Mouse (Mus musculus): Measurements from ENCODE around the gene Nabp2.

DNA sequence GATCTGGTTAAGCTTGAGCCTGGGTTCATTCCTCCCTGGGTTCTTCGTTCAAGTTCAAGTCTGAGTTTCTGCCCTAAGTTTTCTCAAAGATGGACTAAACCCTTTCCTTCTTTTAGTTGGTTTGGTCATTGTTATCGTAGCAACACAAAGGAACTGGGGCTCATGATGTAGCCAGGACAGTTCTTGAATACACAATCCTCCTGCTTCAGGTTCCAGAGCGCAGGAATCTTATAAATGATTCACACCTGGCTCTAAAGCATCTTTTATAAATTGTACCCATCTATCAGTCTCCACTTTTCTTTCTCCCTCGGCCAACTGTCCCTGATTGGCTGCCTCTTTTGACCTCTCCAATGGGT lies 35.2 kb downstream of the Nabp2 start:
- no peak for TF ChIP-seq ZNF384 (IDR thresholded peaks at IDR 0.05; ENCODE audit: low read depth, low read length)
- TF ChIP-seq HCFC1 (IDR thresholded peaks at IDR 0.05; ENCODE audit: borderline replicate concordance, insufficient read depth, low read length) = no peak
